Mouse (Mus musculus) brain, embryonic 14.5 days (tissue): ENCODE results near the gene Agt.

ENCODE experiments used
- CTCF ChIP-seq: fragments of 200-500 bp; IDR thresholded peaks from 2 replicates; pipeline ENCODE4 v1.5.1; 2012; ENCODE audit warnings: inconsistent platforms, mild to moderate bottlenecking, moderate library complexity, borderline replicate concordance; ENCODE audit not compliant: insufficient read depth, insufficient read length; ENCODE audit errors: extremely low read depth
- POLR2A ChIP-seq: fragments of 200-500 bp; IDR thresholded peaks from 2 replicates; pipeline ENCODE4 v1.6.1; 2012; ENCODE audit warnings: mild to moderate bottlenecking, inconsistent platforms, borderline replicate concordance; ENCODE audit not compliant: poor library complexity, insufficient read depth, insufficient read length, severe bottlenecking; ENCODE audit errors: extremely low read depth

DNA sequence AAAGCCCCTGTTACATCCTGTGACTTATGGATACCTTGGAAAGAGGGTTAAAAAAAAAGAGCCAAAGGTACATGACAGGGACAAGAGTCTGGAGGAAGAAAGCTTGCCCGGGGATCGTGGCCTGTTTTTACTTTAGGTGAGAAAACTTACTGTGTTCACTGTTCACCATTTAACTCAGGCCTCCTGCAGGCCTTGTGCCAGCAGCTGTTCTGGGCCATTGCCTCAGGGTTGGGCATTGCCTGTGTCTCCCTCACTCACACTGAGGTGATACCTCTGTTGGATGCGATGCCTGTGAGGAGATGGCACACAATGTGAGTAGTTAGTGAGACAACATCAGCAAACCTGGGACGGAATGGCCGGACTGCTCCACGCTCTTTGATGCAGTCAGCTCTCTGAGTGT is 47.6 kb downstream of the Agt start:
- TF ChIP-seq POLR2A (no peak), CTCF (no peak)
